Mouse (Mus musculus): ENCODE measurements around the gene Acsbg1.

- TF ChIP-seq CTCF (IDR thresholded peaks at IDR 0.05; ENCODE audit: control insufficient read depth, insufficient read depth, low read length) (no peak), POLR2A (IDR thresholded peaks at IDR 0.05; ENCODE audit: borderline replicate concordance, control insufficient read depth, low read depth, low read length) (no peak)
Observed at GRCm38 (mm10) chr9:54668455-54668854, 6.8 kb upstream of the Acsbg1 start.
